Mouse (Mus musculus): ENCODE measurements around the gene Abca13. TPM values are rescaled to one million over a fixed set of nuclear protein-coding genes. Genes with fewer than 3 reads are reported as not detected.

Abca13 gene
- 0.12 TPM in 1 of 2 replicates, not detected in the other for polyA plus RNA-seq (2012; rRNA removed; ENCODE audit: low replicate concordance)

GRCm38 (mm10) chr11:9191555-9192131 lies at the start of gene Abca13:
TSS of gene Abca13 (plus strand) at chr11:9191942.

Other genes with a start within 250 kb of the Abca13 start
- gene Pkd1l1, start 218.7 kb upstream of the Abca13 start, polyA plus RNA-seq (2012; rRNA removed; ENCODE audit: low replicate concordance) = 0.03 and 0.30 TPM in 2 replicates
- 4.8 and 11.9 TPM in 2 replicates for gene Hus1, start 180.8 kb upstream of the Abca13 start, polyA plus RNA-seq (2012; rRNA removed; ENCODE audit: low replicate concordance)
- 0.76 TPM in 2 replicates for gene Gm11992, start 143.3 kb upstream of the Abca13 start, polyA plus RNA-seq (2012; rRNA removed; ENCODE audit: low replicate concordance)
- not detected in 2 replicates for gene Sun3, start 143.0 kb upstream of the Abca13 start, polyA plus RNA-seq (2012; rRNA removed; ENCODE audit: low replicate concordance)
- gene Upp1, start 73.8 kb upstream of the Abca13 start, polyA plus RNA-seq (2012; rRNA removed; ENCODE audit: low replicate concordance) = 17.4 and 20.7 TPM in 2 replicates

All from subcutaneous adipose tissue, adult 2 months (tissue).